Mouse (Mus musculus) B cell, adult 2 months (primary cell): ENCODE results near the gene Mrap2.

Experiments used
- DNase-seq, 2 experiments: peaks; one replicate each; pipeline ENCODE4 v3.0.0; 2022

The Mrap2 gene

DNA sequence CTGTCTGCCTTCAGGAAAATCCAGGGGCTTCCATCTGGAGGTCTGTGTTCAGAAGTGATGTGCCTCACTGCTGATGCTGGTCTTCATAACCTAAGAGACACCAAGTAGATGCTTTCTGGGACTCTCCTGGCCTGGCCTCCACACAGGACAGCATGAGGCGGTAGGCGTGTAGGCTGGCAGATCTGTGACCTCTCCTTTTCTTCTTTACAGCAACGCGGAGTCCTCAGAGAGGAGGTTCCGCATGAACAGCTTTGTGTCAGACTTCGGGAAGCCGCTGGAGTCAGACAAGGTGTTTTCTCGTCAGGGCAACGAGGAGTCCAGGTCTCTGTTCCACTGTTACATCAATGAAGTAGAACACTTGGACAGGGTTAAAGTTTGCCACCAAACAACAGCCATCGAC is 38.1 kb downstream of the Mrap2 start:
- no peak for DNase-seq

GRCm38 (mm10) chr9:87187336-87187735 is 43.2 kb downstream of the Mrap2 start:
- no peak for DNase-seq

GRCm38 (mm10) chr9:87193721-87194120 is 49.6 kb downstream of the Mrap2 start:
- no peak for DNase-seq

- DNase-seq, result no peak
Observed at GRCm38 (mm10) chr9:87197277-87197676, 53.2 kb downstream of the Mrap2 start.

- DNase-seq, result no peak
Observed at GRCm38 (mm10) chr9:87198036-87198435, 53.9 kb downstream of the Mrap2 start.

GRCm38 (mm10) chr9:87200426-87200825 is 56.3 kb downstream of the Mrap2 start:
- no peak for DNase-seq

DNA sequence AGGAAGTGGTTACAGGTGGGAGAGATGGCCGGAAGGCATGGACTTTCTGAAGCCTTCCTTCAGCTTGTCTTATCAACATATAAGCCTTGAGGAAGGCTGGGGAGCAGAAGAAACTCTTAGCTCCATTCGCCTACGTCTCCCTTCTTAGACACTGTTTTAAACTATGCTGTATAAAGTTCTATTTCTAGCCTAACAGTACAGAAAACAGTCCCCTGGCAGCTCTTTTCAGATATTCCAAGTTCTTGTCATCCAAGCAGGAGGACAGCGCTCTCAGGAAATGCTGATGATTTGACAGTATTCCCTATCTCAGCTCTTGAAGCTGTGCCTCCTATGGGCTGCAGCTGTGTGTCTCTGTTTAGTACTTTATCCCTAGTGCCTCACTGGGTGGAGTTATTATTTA is 56.8 kb downstream of the Mrap2 start:
- DNase-seq, result no peak

DNA sequence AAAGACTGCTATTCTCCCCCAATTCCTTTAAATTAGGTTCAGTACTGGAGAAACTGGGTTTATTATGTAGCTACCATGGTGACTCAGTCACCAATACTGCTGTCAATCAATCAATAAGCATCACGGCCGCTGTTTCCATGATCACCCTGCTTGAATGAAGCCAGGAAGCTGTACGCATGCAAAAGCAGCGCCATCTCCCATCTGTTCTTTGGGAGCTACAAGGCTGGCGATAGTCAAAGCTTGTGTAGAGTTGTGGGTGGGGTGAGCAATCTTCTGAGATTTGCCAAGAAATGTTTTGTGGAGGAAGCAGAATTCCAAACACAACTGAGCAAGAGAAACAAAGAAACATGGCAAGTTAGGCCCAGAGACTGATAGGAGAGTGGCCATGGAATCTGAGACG is 58.3 kb downstream of the Mrap2 start:
- DNase-seq, result no peak

- no peak for DNase-seq
Observed at GRCm38 (mm10) chr9:87210830-87211339, 66.8 kb downstream of the Mrap2 start.

DNA sequence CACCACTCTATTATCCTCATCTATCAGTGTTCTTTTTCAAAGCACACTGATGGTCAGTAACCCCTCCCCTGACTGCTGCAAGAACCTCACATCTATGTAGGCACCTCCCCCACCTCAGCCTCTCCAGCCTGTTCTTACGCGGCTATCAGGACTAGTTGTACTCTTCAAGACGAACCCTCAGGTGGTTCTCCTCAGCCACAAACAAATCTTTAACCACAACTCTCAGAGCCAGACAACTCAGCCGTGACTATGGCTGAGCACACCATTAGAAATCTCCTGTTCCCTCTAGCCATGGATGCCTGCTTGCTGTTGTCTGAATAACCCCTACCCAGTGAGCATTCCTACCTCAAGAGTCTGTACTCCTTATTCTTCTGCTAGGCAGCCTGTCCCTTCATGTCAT is 69.1 kb downstream of the Mrap2 start:
- no peak for DNase-seq
